Mouse (Mus musculus): ENCODE measurements around the gene Wdr53. TPM values are rescaled to one million over a fixed set of nuclear protein-coding genes. Genes with fewer than 3 reads are reported as not detected.
"Not testable (repeated sequence)": the region's sequence is repeated elsewhere in the genome, so short reads cannot be mapped to it uniquely, and the experiment has no call there.

The Wdr53 gene
- total RNA-seq, 2 experiments from 2014 or later, result 10.2 to 10.3 TPM

- peak; percentile 89 for DNase-seq
- intact Hi-C loops (cut with DNase I), result no loop called here
Measured at GRCm38 (mm10) chr16:32277308-32278256, 30.6 kb downstream of the Wdr53 start, which contains the start of gene Rnf168. TSS of gene Rnf168 (plus strand) at chr16:32277459.

- intact Hi-C loops (cut with DNase I), result no loop called here
Measured at GRCm38 (mm10) chr16:32278396-32278795, 31.4 kb downstream of the Wdr53 start.

GRCm38 (mm10) chr16:32280211-32280610 is 33.2 kb downstream of the Wdr53 start:
- intact Hi-C loops (cut with DNase I), result loop anchor here (10.0 kb wide), 1 partner anchor 95 kb away; no protein-coding TSS in a partner anchor
- DNase-seq, result no peak

More at GRCm38 (mm10) chr16:32278396-32278795, 31.4 kb downstream of the Wdr53 start:
- no peak for DNase-seq

GRCm38 (mm10) chr16:32282608-32283007 is 35.6 kb downstream of the Wdr53 start:
- intact Hi-C loops (cut with DNase I), result loop anchor here (10.0 kb wide), 1 partner anchor 92 kb away; no protein-coding TSS in a partner anchor
- DNase-seq, result no peak

- intact Hi-C loops (cut with DNase I), result no loop called here
- no peak for DNase-seq
Measured at GRCm38 (mm10) chr16:32291821-32292220, 44.8 kb downstream of the Wdr53 start.

- DNase-seq; intact Hi-C loops (cut with DNase I): not testable (repeated sequence)
Measured at GRCm38 (mm10) chr16:32299617-32300016, 52.6 kb downstream of the Wdr53 start.

- intact Hi-C loops (cut with DNase I), result no loop called here
- no peak for DNase-seq
Measured at GRCm38 (mm10) chr16:32303046-32303445, 56.0 kb downstream of the Wdr53 start.

- intact Hi-C loops (cut with DNase I), result no loop called here
- DNase-seq, result no peak
Measured at GRCm38 (mm10) chr16:32303886-32304285, 56.9 kb downstream of the Wdr53 start.

Small RNAs within 50 kb of the gene (microRNA-seq; reads per million reads assigned to microRNA genes)
- not detected for gene Mir1946a

Other genes with a start within 250 kb of the Wdr53 start
- gene Senp5, start 243.9 kb upstream of the Wdr53 start, total RNA-seq (2021), result 10 to 100 TPM; 41.8 to 43.2 TPM
- gene Pak2, start 167.9 kb upstream of the Wdr53 start, total RNA-seq (2021), result 10 to 100 TPM; 47.0 to 53.4 TPM
- gene Pigx, start 147.5 kb upstream of the Wdr53 start, total RNA-seq (2021), result 10 to 100 TPM; 44.1 TPM
- 10 to 100 TPM; 38.4 to 40.7 TPM for gene Cep19, start 147.4 kb upstream of the Wdr53 start, total RNA-seq (2021)
- 1 to 10 TPM; 5.7 to 5.9 TPM for gene Nrros, start 81.6 kb upstream of the Wdr53 start, total RNA-seq (2021)
- gene Bex6, start 67.4 kb upstream of the Wdr53 start, total RNA-seq (2021), result not detected
- 10 to 100 TPM; 45.5 to 46.7 TPM for gene Fbxo45, start 69 bp upstream of the Wdr53 start, total RNA-seq (2021)
- gene Smco1, start 24.2 kb downstream of the Wdr53 start, total RNA-seq (2021), result not detected
- gene Rnf168, start 30.2 kb downstream of the Wdr53 start, total RNA-seq (2021), result 10 to 100 TPM; 34.4 to 34.6 TPM
- gene Ubxn7, start 85.0 kb downstream of the Wdr53 start, total RNA-seq (2021), result 10 to 100 TPM; 73.2 to 77.9 TPM
- gene Tm4sf19, start 153.3 kb downstream of the Wdr53 start, total RNA-seq (2021), result not detected
- gene Tctex1d2, start 172.5 kb downstream of the Wdr53 start, total RNA-seq (2021), result 10 to 100 TPM; 18.0 to 19.0 TPM
- gene Pcyt1a, start 183.7 kb downstream of the Wdr53 start, total RNA-seq (2021), result 10 to 100 TPM; 52.4 to 58.4 TPM
- not detected for gene Slc51a, start 240.7 kb downstream of the Wdr53 start, total RNA-seq (2021)
- not detected for gene Zdhhc19, start 249.0 kb downstream of the Wdr53 start, total RNA-seq (2021)

Data from left cerebral cortex, postnatal 4 days (tissue).